Mouse (Mus musculus) hindbrain, embryonic 13.5 days (tissue): ENCODE data around the gene Trim80. TPM values are rescaled to one million over a fixed set of nuclear protein-coding genes. Genes with fewer than 3 reads are reported as not detected.
A peak's percentile ranks its signal among the peaks of the same experiment; 100 is the strongest.
"Not testable (repeated sequence)": the region's sequence is repeated elsewhere in the genome, so short reads cannot be mapped to it uniquely, and the experiment has no call there.

Source experiments
- ATAC-seq: fragments of 200-750 bp; cut with Nextera tagmentation; 2 replicates; pipeline ENCODE4 v1.8.0; 2017; ENCODE audit warnings: moderate TSS enrichment; ENCODE audit not compliant: low FRiP score
- H3K27ac ChIP-seq: fragments of 300-500 bp; sonication (generic); 2 replicates; pipeline ENCODE4 v1.5.1; 2015; ENCODE audit warnings: inconsistent platforms, mild to moderate bottlenecking, moderate library complexity
- H3K27me3 ChIP-seq: fragments of 300-500 bp; sonication (generic); 2 replicates; pipeline ENCODE4 v1.6.1; 2015; ENCODE audit warnings: mild to moderate bottlenecking, inconsistent platforms
- H3K36me3 ChIP-seq: fragments of 300-500 bp; sonication (generic); 2 replicates; pipeline ENCODE4 v1.6.1; 2015; ENCODE audit warnings: mild to moderate bottlenecking, inconsistent platforms
- H3K4me1 ChIP-seq: fragments of 300-500 bp; sonication (generic); replicated peaks from 2 replicates; pipeline ENCODE4 v1.6.1; 2015; ENCODE audit warnings: inconsistent platforms
- H3K4me2 ChIP-seq: fragments of 300-500 bp; sonication (generic); 2 replicates; pipeline ENCODE4 v1.6.1; 2015; ENCODE audit warnings: inconsistent platforms, mild to moderate bottlenecking, moderate library complexity
- H3K4me3 ChIP-seq: fragments of 300-500 bp; sonication (generic); 2 replicates; pipeline ENCODE4 v1.5.1; 2015; ENCODE audit warnings: mild to moderate bottlenecking, inconsistent platforms
- H3K9ac ChIP-seq: fragments of 300-500 bp; sonication (generic); 2 replicates; pipeline ENCODE4 v1.6.1; 2015; ENCODE audit warnings: mild to moderate bottlenecking, inconsistent platforms
- H3K9me3 ChIP-seq: fragments of 300-500 bp; sonication (generic); 2 replicates; pipeline ENCODE4 v1.6.1; 2016; ENCODE audit warnings: inconsistent platforms
- WGBS: fragments of 180-500 bp; shearing (Covaris S2); methylation state at CpG from one replicate; pipeline ENCODE4 v1.1.7; 2015; 5-methylcytosine and 5-hydroxymethylcytosine counted together
- polyA plus RNA-seq: library from polyadenylated mRNA; unstranded; fragments of >200 nt; fragmentation: Nextera tagmentation; extraction: Ambion mirVana; gene quantifications from 2 replicates; pipeline ENCODE4 v1.2.1, GENCODE M21; 2015

The Trim80 gene
- polyA plus RNA-seq, 1 experiment from 2014 or later: not detected

DNA sequence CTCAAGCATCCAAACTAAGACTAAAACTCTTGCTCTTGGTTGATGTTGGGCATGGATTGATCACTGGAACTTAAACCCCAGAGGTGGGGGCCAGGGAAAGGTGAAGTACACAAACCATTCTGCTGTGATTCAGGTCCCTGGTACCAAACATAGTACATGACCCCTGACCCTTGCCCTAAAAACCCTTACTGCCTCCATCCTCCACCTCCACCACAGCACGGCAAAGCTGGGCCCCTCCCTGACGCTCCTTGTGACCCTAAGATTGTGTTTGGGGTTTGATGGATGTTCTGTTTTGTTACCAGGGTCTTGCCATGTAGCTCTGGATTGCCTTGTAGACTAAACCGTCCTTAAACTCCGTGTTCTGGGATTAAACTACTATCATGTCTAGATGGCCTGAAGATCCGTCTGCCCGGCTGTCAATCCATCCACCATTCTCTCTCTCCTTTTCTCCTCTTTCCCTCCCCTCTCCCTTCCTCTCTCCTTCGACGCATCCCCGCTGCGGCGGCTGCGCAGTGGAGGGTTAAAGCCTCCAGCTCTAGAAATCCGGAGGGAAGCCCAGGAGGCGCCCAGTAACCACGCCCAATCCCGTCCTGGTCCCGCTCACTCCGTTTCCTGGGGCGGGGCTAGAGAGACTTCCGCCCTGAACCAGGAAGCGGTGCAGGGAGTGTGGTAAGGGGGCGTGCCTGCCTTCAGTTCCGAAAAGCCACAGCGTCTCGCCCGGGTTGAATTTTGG, 34.8 kb downstream of the Trim80 start, which contains the start of gene Armc7:
Armc7 (plus strand) TSS at position 643 of the 733 bp plus-strand sequence.
- Histone ChIP-seq H3K4me2 (peak within 1 kb of the TSS; percentile 98), H3K9ac (peak within 1 kb of the TSS; percentile 89), H3K27ac (peak within 1 kb of the TSS; percentile 88), H3K4me3 (peak within 1 kb of the TSS; percentile 92), H3K27me3 (no peaks in the 10 kb centered on the region), H3K9me3 (no peaks in the 10 kb centered on the region), H3K36me3 (peaks cover 9% of the 10 kb centered on the region), H3K4me1 (peaks cover 35% of the 10 kb centered on the region)
- WGBS: under 1% methylated on average over 26 of the region's 26 CpGs
- peak; percentile 96 for ATAC-seq

GRCm38 (mm10) chr11:115475758-115476237, 35.5 kb downstream of the Trim80 start:
- Histone ChIP-seq H3K27me3 (no peaks in the 10 kb centered on the region), H3K27ac (peak overlapping the region; percentile 88)
- ATAC-seq: peak; percentile 64

DNA sequence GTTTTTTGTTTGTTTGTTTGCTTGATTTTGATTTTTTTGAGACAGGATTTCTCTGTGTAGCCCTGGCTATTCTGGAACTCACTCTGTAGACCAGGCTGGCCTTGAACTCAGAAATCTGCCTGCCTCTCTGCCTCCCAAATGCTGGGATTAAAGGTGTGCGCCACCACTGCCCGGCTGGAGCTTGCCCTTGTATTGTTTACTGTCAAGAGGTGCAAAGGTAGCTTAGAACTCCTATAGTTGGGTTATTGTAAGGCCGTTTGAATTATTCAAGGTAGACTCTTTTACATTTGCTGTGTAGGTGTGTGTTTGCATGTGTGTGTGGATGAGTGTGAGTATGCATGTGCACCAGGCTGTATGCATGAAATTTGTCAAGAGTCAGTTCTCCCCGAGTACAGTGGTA, 36.3 kb downstream of the Trim80 start:
- WGBS: 82% methylated on average over 4 of the region's 4 CpGs
- Histone ChIP-seq H3K9ac (peak overlapping the region; percentile 89), H3K36me3 (peaks cover 13% of the 10 kb centered on the region), H3K4me1 (peaks cover 35% of the 10 kb centered on the region), H3K4me3 (peak overlapping the region; percentile 92), H3K4me2 (peak overlapping the region; percentile 98)
- H3K9me3 ChIP-seq, H3K27ac ChIP-seq, ATAC-seq, H3K27me3 ChIP-seq: not testable (repeated sequence)

More at GRCm38 (mm10) chr11:115475758-115476237, 35.5 kb downstream of the Trim80 start:
- H3K4me1 ChIP-seq: peaks cover 35% of the 10 kb centered on the region
- WGBS: 4% methylated on average over 28 of the region's 28 CpGs
- H3K4me2 ChIP-seq: peak overlapping the region; percentile 98
- H3K9me3 ChIP-seq: no peaks in the 10 kb centered on the region
- peak overlapping the region; percentile 89 for H3K9ac ChIP-seq
- peaks cover 13% of the 10 kb centered on the region for H3K36me3 ChIP-seq
- peak overlapping the region; percentile 92 for H3K4me3 ChIP-seq

- not testable (repeated sequence) for H3K27ac ChIP-seq, ATAC-seq, H3K27me3 ChIP-seq, H3K9me3 ChIP-seq, H3K4me3 ChIP-seq
- peaks cover 35% of the 10 kb centered on the region for H3K4me1 ChIP-seq
- H3K9ac ChIP-seq: peak overlapping the region; percentile 58
- H3K4me2 ChIP-seq: peak overlapping the region; percentile 98; the same call in 1 of the 2 replicates
- peaks cover 13% of the 10 kb centered on the region for H3K36me3 ChIP-seq
- WGBS: 90% methylated on average over 7 of the region's 7 CpGs
Observed at GRCm38 (mm10) chr11:115477388-115477787, 37.0 kb downstream of the Trim80 start.

DNA sequence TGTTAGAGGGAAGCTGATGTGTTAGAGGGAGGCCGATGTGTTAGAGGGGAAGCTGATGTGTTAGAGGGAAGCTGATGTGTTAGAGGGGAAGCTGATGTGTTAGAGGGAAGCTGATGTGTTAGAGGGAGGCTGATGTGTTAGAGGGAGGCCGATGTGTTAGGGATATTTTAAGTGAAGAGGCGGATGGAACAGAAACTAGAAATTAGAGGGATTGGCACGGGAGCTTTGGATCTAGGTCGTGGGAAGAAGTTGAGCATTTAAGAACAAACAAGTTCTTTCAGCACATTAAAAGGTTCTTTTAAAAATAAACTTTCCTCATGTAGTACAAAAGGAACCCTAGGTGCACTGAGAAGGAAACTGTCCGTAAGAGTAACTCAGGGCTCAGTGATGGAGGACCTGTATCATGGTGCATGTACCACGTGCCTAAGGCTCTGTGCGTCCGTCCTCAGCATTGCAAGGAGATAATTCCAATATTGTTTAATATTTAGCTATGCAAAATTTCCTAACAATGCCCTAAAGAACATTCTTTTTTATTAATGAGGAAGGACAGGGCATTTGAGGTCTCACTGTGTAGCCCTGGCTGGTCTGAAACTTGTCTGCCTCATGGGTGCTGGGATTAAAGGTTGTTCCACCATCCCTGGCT, 38.1 kb downstream of the Trim80 start:
- ATAC-seq: no peak
- H3K9ac ChIP-seq: no peak overlapping the region
- H3K27ac ChIP-seq: no peak overlapping the region
- H3K27me3 ChIP-seq: no peaks in the 10 kb centered on the region
- no peak overlapping the region for H3K4me2 ChIP-seq
- no peaks in the 10 kb centered on the region for H3K9me3 ChIP-seq
- H3K36me3 ChIP-seq: peaks cover 13% of the 10 kb centered on the region
- peaks cover 33% of the 10 kb centered on the region for H3K4me1 ChIP-seq
- no peak overlapping the region for H3K4me3 ChIP-seq
- 85% methylated on average over 9 of the region's 9 CpGs for WGBS

- WGBS: 82% methylated on average over 6 of the region's 6 CpGs
- no peak overlapping the region for H3K4me2 ChIP-seq
- H3K9me3 ChIP-seq: no peaks in the 10 kb centered on the region
- H3K27ac ChIP-seq: no peak overlapping the region
- peak overlapping the region; percentile 6; the same call in 1 of the 2 replicates for H3K9ac ChIP-seq
- no peak overlapping the region for H3K4me3 ChIP-seq
- H3K27me3 ChIP-seq: no peaks in the 10 kb centered on the region
- ATAC-seq: no peak
- peaks cover 17% of the 10 kb centered on the region for H3K36me3 ChIP-seq
- H3K4me1 ChIP-seq: peaks cover 16% of the 10 kb centered on the region
Observed at GRCm38 (mm10) chr11:115481553-115482259, 41.4 kb downstream of the Trim80 start.

- Histone ChIP-seq H3K4me2 (no peak overlapping the region), H3K4me3 (no peak overlapping the region), H3K27me3 (no peaks in the 10 kb centered on the region), H3K27ac (no peak overlapping the region), H3K9ac (0 out of 2 replicates have a peak overlapping the region, but pooled peaks have one; percentile 3), H3K4me1 (peaks cover 6% of the 10 kb centered on the region), H3K36me3 (peaks cover 17% of the 10 kb centered on the region), H3K9me3 (no peaks in the 10 kb centered on the region)
- no peak for ATAC-seq
- 73% methylated on average over 11 of the region's 11 CpGs for WGBS
Observed at GRCm38 (mm10) chr11:115483278-115483677, 42.9 kb downstream of the Trim80 start.

GRCm38 (mm10) chr11:115483726-115484125, 43.4 kb downstream of the Trim80 start:
- peaks cover 22% of the 10 kb centered on the region for H3K36me3 ChIP-seq
- H3K4me2 ChIP-seq: no peak overlapping the region
- H3K27me3 ChIP-seq: no peaks in the 10 kb centered on the region
- 0 out of 2 replicates have a peak overlapping the region, but pooled peaks have one; percentile 3 for H3K9ac ChIP-seq
- H3K27ac ChIP-seq: no peak overlapping the region
- no peak overlapping the region for H3K4me3 ChIP-seq
- no peaks in the 10 kb centered on the region for H3K9me3 ChIP-seq
- WGBS: 17% methylated on average over 6 of the region's 6 CpGs
- ATAC-seq: no peak
- peaks cover 6% of the 10 kb centered on the region for H3K4me1 ChIP-seq

- Histone ChIP-seq H3K4me1 (peaks cover 14% of the 10 kb centered on the region), H3K9me3 (no peaks in the 10 kb centered on the region), H3K4me2 (no peak overlapping the region), H3K27ac (no peak overlapping the region; the same call in 1 of the 2 replicates), H3K4me3 (no peak overlapping the region), H3K36me3 (peaks cover 28% of the 10 kb centered on the region), H3K9ac (0 out of 2 replicates have a peak overlapping the region, but pooled peaks have one; percentile 13), H3K27me3 (no peaks in the 10 kb centered on the region)
- WGBS: 45% methylated on average over 12 of the region's 12 CpGs
- no peak for ATAC-seq
Observed at GRCm38 (mm10) chr11:115485155-115485554, 44.8 kb downstream of the Trim80 start.

- H3K9me3 ChIP-seq: no peaks in the 10 kb centered on the region
- no peak for ATAC-seq
- no peak overlapping the region for H3K27ac ChIP-seq
- H3K4me3 ChIP-seq: no peak overlapping the region
- peaks cover 33% of the 10 kb centered on the region for H3K4me1 ChIP-seq
- H3K4me2 ChIP-seq: no peak overlapping the region
- 85% methylated on average over 19 of the region's 19 CpGs for WGBS
- H3K36me3 ChIP-seq: peaks cover 24% of the 10 kb centered on the region
- no peaks in the 10 kb centered on the region for H3K27me3 ChIP-seq
- H3K9ac ChIP-seq: peak overlapping the region; percentile 36
Observed at GRCm38 (mm10) chr11:115488551-115489104, 48.3 kb downstream of the Trim80 start.

GRCm38 (mm10) chr11:115490441-115491355, 50.4 kb downstream of the Trim80 start:
- Histone ChIP-seq H3K4me1 (peaks cover 27% of the 10 kb centered on the region), H3K9me3 (no peaks in the 10 kb centered on the region), H3K4me3 (peak overlapping the region; percentile 70), H3K4me2 (peak overlapping the region; percentile 69), H3K27me3 (no peaks in the 10 kb centered on the region), H3K36me3 (peaks cover 24% of the 10 kb centered on the region), H3K9ac (peak overlapping the region; percentile 82), H3K27ac (peak overlapping the region; percentile 92)
- WGBS: 28% methylated on average over 25 of the region's 25 CpGs
- peak; percentile 41 for ATAC-seq
